In genomic region chr16:21377605-21377968, GRCm38 (mm10) we compare ENCODE assay signal across 10 mouse cellular contexts. TPM values are rescaled to one million over a fixed set of nuclear protein-coding genes. Genes with fewer than 3 reads are reported as not detected.
DNase-seq lines count a peak whose midpoint lies in the region; ATAC-seq and TF ChIP-seq lines count a peak whose summit lies in the region.
"Had no signal": no experiment of that assay in that cellular context is flagged by ENCODE, and none has a peak within 500 bp of the region (broad histone marks: within the 10 kb centered on the region; RNA-seq: fewer than 3 reads in every experiment).

No protein-coding gene starts in this region.

- ATAC-seq in heart, embryonic 13.5 days (ENCODE audit: extremely low read depth, insufficient number of reproducible peaks, low FRiP score, low TSS enrichment), result no peak
- no peak; the same call in 1 of the 2 replicates for ATAC-seq in midbrain, embryonic 13.5 days
- ATAC-seq in intestine, embryonic 16.5 days, result peak; percentile 39
- no peak for ATAC-seq in stomach, postnatal 0 days (ENCODE audit: low FRiP score, low TSS enrichment)

- no peaks in the 10 kb centered on the region for H3K9me3 ChIP-seq in heart, embryonic 13.5 days
- no peaks in the 10 kb centered on the region for H3K9me3 ChIP-seq in midbrain, embryonic 10.5 days (replicated peaks)
- H3K9me3 ChIP-seq in midbrain, embryonic 13.5 days, result no peaks in the 10 kb centered on the region
- no peaks in the 10 kb centered on the region for H3K9me3 ChIP-seq in intestine, embryonic 16.5 days (ENCODE audit: control insufficient read depth, low read length)
- H3K9me3 ChIP-seq in stomach, postnatal 0 days (ENCODE audit: control insufficient read depth, low read length), result no peaks in the 10 kb centered on the region

- peak overlapping the region; percentile 77 for H3K27ac ChIP-seq in heart, embryonic 13.5 days (replicated peaks)
- H3K27ac ChIP-seq in midbrain, embryonic 10.5 days (replicated peaks), result peak overlapping the region; percentile 75
- no peak overlapping the region for H3K27ac ChIP-seq in midbrain, embryonic 13.5 days
- H3K27ac ChIP-seq in intestine, embryonic 16.5 days (ENCODE audit: low read length), result peak overlapping the region; percentile 76
- peak overlapping the region; percentile 75 for H3K27ac ChIP-seq in stomach, postnatal 0 days (replicated peaks)
- H3K27ac ChIP-seq: liver, embryonic 14.5 days had no signal

- no peak for TF ChIP-seq EP300 in stomach, postnatal 0 days (optimal IDR thresholded peaks at IDR 0.05)

- no peak overlapping the region; the same call in 1 of the 2 replicates for H3K4me2 ChIP-seq in heart, embryonic 13.5 days
- H3K4me2 ChIP-seq in midbrain, embryonic 13.5 days (replicated peaks), result no peak overlapping the region
- no peak overlapping the region for H3K4me2 ChIP-seq in intestine, embryonic 16.5 days (ENCODE audit: low read depth, low read length)
- no peak overlapping the region for H3K4me2 ChIP-seq in stomach, postnatal 0 days (replicated peaks; ENCODE audit: low read depth)

- no peak overlapping the region for H3K9ac ChIP-seq in heart, embryonic 13.5 days
- no peak overlapping the region for H3K9ac ChIP-seq in midbrain, embryonic 13.5 days (replicated peaks)
- H3K9ac ChIP-seq in intestine, embryonic 16.5 days (ENCODE audit: low read depth, low read length), result 0 out of 2 replicates have a peak overlapping the region, but pooled peaks have one; percentile 7
- H3K9ac ChIP-seq in stomach, postnatal 0 days (ENCODE audit: low read length), result 0 out of 2 replicates have a peak overlapping the region, but pooled peaks have one; percentile 18
- H3K9ac ChIP-seq: liver, embryonic 14.5 days had no signal

- H3K4me3 ChIP-seq in heart, embryonic 13.5 days, result no peak overlapping the region
- no peak overlapping the region for H3K4me3 ChIP-seq in midbrain, embryonic 10.5 days
- no peak overlapping the region for H3K4me3 ChIP-seq in midbrain, embryonic 13.5 days (replicated peaks)
- no peak overlapping the region for H3K4me3 ChIP-seq in intestine, embryonic 16.5 days (ENCODE audit: low read length)
- H3K4me3 ChIP-seq in stomach, postnatal 0 days (ENCODE audit: low read depth, low read length), result no peak overlapping the region

- 50% methylated on average over 4 of the region's 4 CpGs for WGBS in heart, embryonic 13.5 days
- 55% methylated on average over 4 of the region's 4 CpGs for WGBS in midbrain, embryonic 10.5 days
- WGBS in midbrain, embryonic 13.5 days, result 39% methylated on average over 4 of the region's 4 CpGs
- 40% methylated on average over 4 of the region's 4 CpGs for WGBS in intestine, embryonic 16.5 days
- WGBS in stomach, postnatal 0 days, result 19% methylated on average over 4 of the region's 4 CpGs

- no peak for DNase-seq in heart, adult 9 months (ENCODE audit: low spot score in 2 of 2)
- DNase-seq in midbrain, embryonic 10.5 days (ENCODE audit: low spot score), result no peak
- DNase-seq in stomach, postnatal 0 days (ENCODE audit: low spot score), result peak; percentile 34
- no peak for DNase-seq in thymus, postnatal 14 days
- no peak for DNase-seq in gastrocnemius, postnatal 4 days (ENCODE audit: low spot score in 2 of 2)
- DNase-seq: cerebellum, adult 2 months had no signal

- TF ChIP-seq CTCF in stomach, postnatal 0 days (IDR thresholded peaks at IDR 0.05; ENCODE audit: low read depth), result no peak

- H3K27me3 ChIP-seq in heart, embryonic 13.5 days (replicated peaks), result peaks cover 8% of the 10 kb centered on the region; the same call in 1 of the 2 replicates
- peaks cover 69% of the 10 kb centered on the region for H3K27me3 ChIP-seq in midbrain, embryonic 10.5 days (ENCODE audit: low read depth, poor library complexity, severe bottlenecking)
- H3K27me3 ChIP-seq in midbrain, embryonic 13.5 days, result peaks cover 12% of the 10 kb centered on the region
- H3K27me3 ChIP-seq in intestine, embryonic 16.5 days (replicated peaks; ENCODE audit: control insufficient read depth, insufficient read depth, low read length), result no peaks in the 10 kb centered on the region
- H3K27me3 ChIP-seq in stomach, postnatal 0 days (ENCODE audit: control insufficient read depth, insufficient read depth, low read length), result no peaks in the 10 kb centered on the region

- H3K4me1 ChIP-seq in heart, embryonic 13.5 days, result peaks cover 31% of the 10 kb centered on the region
- H3K4me1 ChIP-seq in midbrain, embryonic 10.5 days, result peaks cover 37% of the 10 kb centered on the region
- H3K4me1 ChIP-seq in midbrain, embryonic 13.5 days (replicated peaks), result peaks cover 19% of the 10 kb centered on the region
- peaks cover 16% of the 10 kb centered on the region; the same call in 1 of the 2 replicates for H3K4me1 ChIP-seq in intestine, embryonic 16.5 days (ENCODE audit: control insufficient read depth, insufficient read depth, low read length)
- peaks cover 7% of the 10 kb centered on the region for H3K4me1 ChIP-seq in stomach, postnatal 0 days (replicated peaks; ENCODE audit: control insufficient read depth, insufficient read depth)

- no peaks in the 10 kb centered on the region for H3K36me3 ChIP-seq in heart, embryonic 13.5 days
- no peaks in the 10 kb centered on the region for H3K36me3 ChIP-seq in midbrain, embryonic 10.5 days
- H3K36me3 ChIP-seq in midbrain, embryonic 13.5 days, result no peaks in the 10 kb centered on the region
- no peaks in the 10 kb centered on the region for H3K36me3 ChIP-seq in intestine, embryonic 16.5 days (ENCODE audit: control insufficient read depth, insufficient read depth, low read length)
- H3K36me3 ChIP-seq in stomach, postnatal 0 days (ENCODE audit: control insufficient read depth, insufficient read depth, low read length), result no peaks in the 10 kb centered on the region

RNA-seq across cellular contexts. Expression of gene Vps8, which starts 45.3 kb away (rescaled TPM):
- 18.9 and 21.1 TPM in 2 replicates for polyA plus RNA-seq in heart, embryonic 13.5 days (2015; fragmentation: Nextera tagmentation; extraction: Ambion mirVana)
- polyA plus RNA-seq in midbrain, embryonic 10.5 days (2016; fragmentation: Nextera tagmentation; extraction: Ambion mirVana), result 18.9 and 23.1 TPM in 2 replicates
- polyA plus RNA-seq in midbrain, embryonic 13.5 days (2015; fragmentation: Nextera tagmentation; extraction: Ambion mirVana), result 31.4 and 33.4 TPM in 2 replicates
- polyA plus RNA-seq in intestine, embryonic 16.5 days (2015; fragmentation: Nextera tagmentation; extraction: Ambion mirVana), result 16.6 and 18.2 TPM in 2 replicates
- polyA plus RNA-seq in stomach, postnatal 0 days (2015; fragmentation: Nextera tagmentation; extraction: Ambion mirVana), result 7.0 and 8.2 TPM in 2 replicates
- 10 to 100 TPM; 14.2 to 17.3 TPM for total RNA-seq in gastrocnemius, postnatal 4 days (2021)

Comparison
In these comparisons a context has a peak if more than half of its experiments do, and no peak if none do; other contexts are left out.
1. H3K9ac ChIP-seq: peak in intestine, embryonic 16.5 days (single experiment) and stomach, postnatal 0 days (single experiment); none in heart, embryonic 13.5 days (single experiment) and midbrain, embryonic 13.5 days (single experiment).